Mouse (Mus musculus): ENCODE measurements around the gene Fmnl3.

GRCm38 (mm10) chr15:99403159-99403889 is 33.0 kb upstream of the Fmnl3 start:
- TF ChIP-seq CTCF (IDR thresholded peaks at IDR 0.05; ENCODE audit: low read depth, low read length) (no peak), TAL1 (conservative IDR thresholded peaks at IDR 0.05; ENCODE audit: low read depth, low read length) (no peak), GATA1 (IDR thresholded peaks at IDR 0.05; ENCODE audit: borderline replicate concordance, low read length) (no peak), GATA2 (IDR thresholded peaks at IDR 0.05; ENCODE audit: borderline replicate concordance, low read depth, low read length) (no peak)
